Mouse (Mus musculus) kidney, adult 10 weeks (tissue): Measurements from ENCODE around the gene Rnf144b. TPM values are rescaled to one million over a fixed set of nuclear protein-coding genes. Genes with fewer than 3 reads are reported as not detected.

Experiments used
- polyA plus RNA-seq: library from polyadenylated mRNA; stranded (reverse); fragments of 350-450 nt; fragmentation: Illumina TruSeq; extraction: RNeasy Lipid Tissue Mini Kit (QIAGEN cat#74804); gene quantifications from one replicate; pipeline ENCODE4 v1.2.3, GENCODE M21; 2014; ENCODE audit warnings: low read depth, low replicate concordance

Rnf144b gene
- 2.5 TPM for polyA plus RNA-seq

GRCm38 (mm10) chr13:47122537-47123430 is at the start of gene Rnf144b:
Gene Rnf144b, plus strand, starts transcription at chr13:47122656.

GRCm38 (mm10) chr13:47105711-47106579 is 16.5 kb upstream of the Rnf144b start, which contains the start of gene Dek:
Gene Dek, minus strand, starts transcription at chr13:47106201.

Other genes starting within 250 kb of the Rnf144b start
- gene Kif13a, start 192.8 kb upstream of the Rnf144b start, polyA plus RNA-seq = 8.8 TPM
- gene Nhlrc1, start 107.8 kb upstream of the Rnf144b start, polyA plus RNA-seq = 5.5 TPM
- gene Kdm1b, start 79.2 kb upstream of the Rnf144b start, polyA plus RNA-seq = 99.0 TPM
- gene Tpmt, start 77.9 kb upstream of the Rnf144b start, polyA plus RNA-seq = 238 TPM
- 273 TPM for gene Dek, start 16.5 kb upstream of the Rnf144b start, polyA plus RNA-seq